Mouse (Mus musculus) brain, embryonic 14.5 days (tissue): ENCODE measurements around the gene Pik3r4. TPM values are rescaled to one million over a fixed set of nuclear protein-coding genes. Genes with fewer than 3 reads are reported as not detected.
A peak's percentile ranks its signal among the peaks of the same experiment; 100 is the strongest.

ENCODE experiments used
- DNase-seq: peaks from one replicate; pipeline ENCODE4 v3.0.0-alpha.2; 2011; ENCODE audit warnings: low read depth
- CTCF ChIP-seq: fragments of 200-500 bp; IDR thresholded peaks from 2 replicates; pipeline ENCODE4 v1.5.1; 2012; ENCODE audit warnings: inconsistent platforms, mild to moderate bottlenecking, moderate library complexity, borderline replicate concordance; ENCODE audit not compliant: insufficient read depth, insufficient read length; ENCODE audit errors: extremely low read depth
- POLR2A ChIP-seq: fragments of 200-500 bp; IDR thresholded peaks from 2 replicates; pipeline ENCODE4 v1.6.1; 2012; ENCODE audit warnings: mild to moderate bottlenecking, inconsistent platforms, borderline replicate concordance; ENCODE audit not compliant: poor library complexity, insufficient read depth, insufficient read length, severe bottlenecking; ENCODE audit errors: extremely low read depth
- polyA plus RNA-seq: library from polyadenylated mRNA; depleted of rRNA; stranded (reverse); fragments of >200 nt; gene quantifications from 2 replicates; pipeline ENCODE4 v1.2.3, GENCODE M21; 2012

Pik3r4 gene
- polyA plus RNA-seq, 1 experiment: 23.5 TPM

GRCm38 (mm10) chr9:105670916-105671315 is 28.1 kb downstream of the Pik3r4 start:
- no peak for TF ChIP-seq CTCF
- no peak for TF ChIP-seq POLR2A
- DNase-seq: no peak

- TF ChIP-seq CTCF (no peak), POLR2A (no peak)
- no peak for DNase-seq
Observed at GRCm38 (mm10) chr9:105672032-105672431, 29.3 kb downstream of the Pik3r4 start.

- no peak for DNase-seq
- no peak for TF ChIP-seq POLR2A
- TF ChIP-seq CTCF: no peak
Observed at GRCm38 (mm10) chr9:105675941-105676340, 33.2 kb downstream of the Pik3r4 start.

DNA sequence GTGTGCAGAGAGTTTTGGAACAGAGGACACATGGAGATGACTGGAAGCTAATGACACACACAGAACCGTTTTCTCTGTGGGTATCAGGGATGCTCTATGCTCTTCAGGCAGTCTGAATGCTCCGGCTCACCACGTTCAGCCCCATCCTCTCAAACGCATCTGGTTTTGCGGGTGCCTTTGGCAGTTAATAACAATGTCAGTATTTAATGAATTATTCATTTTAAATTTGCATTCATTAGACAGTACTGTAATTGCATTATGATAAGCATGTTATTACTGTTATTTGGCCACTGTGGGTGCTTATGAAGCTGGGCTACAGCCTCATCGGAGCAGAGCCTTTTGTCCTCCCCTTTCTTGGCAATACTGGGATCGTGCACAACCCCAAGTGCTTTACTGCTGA is 38.6 kb downstream of the Pik3r4 start:
- DNase-seq: peak; percentile 78

GRCm38 (mm10) chr9:105684549-105685165 is 41.9 kb downstream of the Pik3r4 start:
- TF ChIP-seq CTCF: no peak
- no peak for TF ChIP-seq POLR2A
- DNase-seq: no peak

More for the DNA sequence above, 38.6 kb downstream of the Pik3r4 start:
- TF ChIP-seq POLR2A: no peak
- no peak for TF ChIP-seq CTCF

DNA sequence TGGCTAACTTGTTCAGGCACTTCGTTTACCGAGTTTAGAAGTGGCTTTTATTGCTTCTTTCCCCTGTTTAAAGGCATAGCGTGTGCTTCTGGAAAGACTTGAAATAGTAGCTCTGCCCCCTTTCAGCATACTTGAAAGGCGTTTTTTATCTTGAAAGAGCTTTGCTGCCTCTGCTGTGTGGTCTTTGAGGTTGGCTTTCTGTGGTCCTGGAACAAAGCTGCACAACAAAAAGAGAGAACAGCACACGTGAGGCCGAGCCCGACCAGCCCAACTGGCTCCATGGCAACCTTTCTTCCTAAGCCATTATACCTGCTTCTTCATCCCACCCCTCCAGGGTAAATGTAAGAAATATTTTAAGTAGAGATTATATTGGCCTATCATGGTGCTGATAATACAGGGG is 46.7 kb downstream of the Pik3r4 start:
- no peak for TF ChIP-seq CTCF
- DNase-seq: peak; percentile 77

DNA sequence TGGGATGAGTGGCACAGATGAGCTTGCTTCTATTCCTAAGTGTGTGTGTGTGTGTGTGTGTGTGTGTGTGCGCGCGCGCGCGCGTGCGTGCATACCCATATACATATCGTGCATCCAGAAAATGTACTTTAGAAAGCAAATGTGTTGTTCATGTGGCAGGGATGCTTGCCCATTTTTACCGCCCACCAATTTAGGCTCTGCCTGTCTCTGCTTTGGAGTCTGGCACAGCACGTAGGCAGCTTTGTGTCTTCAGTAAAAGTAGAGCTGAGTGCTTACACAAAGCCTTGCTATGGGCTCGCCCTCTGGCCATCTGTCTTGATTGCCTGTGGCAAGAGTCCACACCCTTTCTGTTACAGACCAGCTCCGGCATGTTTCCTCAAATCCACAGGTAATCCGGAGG is 49.7 kb downstream of the Pik3r4 start:
- DNase-seq: peak; percentile 25
- TF ChIP-seq POLR2A (no peak), CTCF (no peak)

- peak; percentile 43 for DNase-seq
- TF ChIP-seq POLR2A (no peak), CTCF (no peak)
Observed at GRCm38 (mm10) chr9:105693056-105693455, 50.3 kb downstream of the Pik3r4 start.

- TF ChIP-seq CTCF (peak; percentile 78), POLR2A (no peak)
- DNase-seq: peak; percentile 76
Observed at GRCm38 (mm10) chr9:105693854-105694253, 51.1 kb downstream of the Pik3r4 start.

DNA sequence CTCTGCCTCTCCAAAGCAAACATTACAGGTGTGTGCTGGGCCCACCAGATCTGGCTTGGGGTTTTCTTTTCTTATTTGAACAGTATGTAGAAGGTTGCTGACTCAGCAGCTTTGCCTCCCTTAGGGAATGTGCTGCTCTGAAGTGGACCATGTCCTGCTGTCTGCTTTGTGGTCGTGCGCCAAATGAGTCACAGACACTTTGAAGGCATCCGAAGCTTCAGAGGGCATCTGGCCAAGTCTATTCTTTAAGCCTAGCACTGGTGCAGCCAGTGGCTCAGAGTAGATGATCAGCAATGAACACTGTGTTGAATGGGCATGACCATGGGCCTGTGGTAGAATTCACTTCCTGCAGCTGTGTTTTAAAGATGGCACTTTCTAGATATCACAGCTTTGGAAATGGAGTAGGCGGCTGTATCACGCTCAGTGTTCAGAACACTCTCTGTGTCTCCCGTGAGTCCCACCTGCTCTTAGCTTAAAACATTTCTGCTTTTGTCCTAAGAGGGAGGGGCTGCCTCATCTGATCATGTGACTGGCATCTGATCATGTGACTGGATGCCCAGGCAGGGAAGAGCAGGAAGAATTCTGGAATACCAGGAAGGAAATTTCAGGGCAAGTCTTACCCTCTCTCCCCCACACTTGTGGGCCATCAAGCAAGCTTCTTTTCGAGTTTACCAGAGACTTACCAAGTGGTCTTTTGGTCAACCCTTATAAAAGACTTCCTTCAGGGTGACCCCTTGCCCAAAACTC is 54.2 kb downstream of the Pik3r4 start:
- TF ChIP-seq CTCF (no peak), POLR2A (no peak)
- DNase-seq: no peak

DNA sequence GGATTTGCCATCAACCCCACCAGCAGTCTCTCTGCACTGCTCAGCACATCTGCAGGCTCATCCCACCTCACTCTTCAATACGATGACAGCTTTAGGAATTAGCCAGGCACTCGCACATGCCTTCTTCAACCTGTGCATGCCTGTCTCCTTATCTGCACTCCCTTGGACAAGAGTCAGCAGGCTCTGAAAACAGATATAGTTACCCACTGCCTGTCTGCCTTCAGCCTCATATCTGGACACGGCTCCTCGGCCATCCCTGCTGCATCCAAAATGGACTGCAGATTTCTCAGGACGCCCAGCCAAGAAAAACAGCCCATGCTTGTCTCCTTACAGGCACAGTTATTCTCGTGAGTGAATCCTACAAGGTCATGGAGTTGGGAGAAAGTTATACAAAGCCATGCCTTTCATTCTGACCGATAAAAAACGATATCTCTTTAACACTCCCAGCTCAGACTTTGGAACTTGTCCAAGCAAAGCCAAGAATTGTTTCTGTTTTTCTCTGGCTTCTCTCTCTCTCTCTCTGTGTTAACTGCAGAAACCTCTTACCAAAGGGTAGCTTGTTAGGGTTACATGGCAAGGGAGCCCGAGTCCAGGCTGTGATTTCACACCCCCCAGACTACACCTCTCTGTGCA is 55.1 kb downstream of the Pik3r4 start:
- DNase-seq: no peak
- TF ChIP-seq POLR2A (no peak), CTCF (no peak)
